Mouse (Mus musculus): ENCODE measurements around the gene Npl.

GRCm38 (mm10) chr1:153559126-153559647, 9.3 kb upstream of the Npl start:
- TF ChIP-seq CTCF (IDR thresholded peaks at IDR 0.05; ENCODE audit: low read depth) (peak; percentile 90), EP300 (IDR thresholded peaks at IDR 0.05; ENCODE audit: low read depth) (no peak)

All from heart, postnatal 0 days (tissue).